Mouse (Mus musculus) monocyte, adult 59 days (primary cell): Measurements from ENCODE around the gene Traf3ip3. TPM values are rescaled to one million over a fixed set of nuclear protein-coding genes. Genes with fewer than 3 reads are reported as not detected.

Source experiments
- total RNA-seq, 2 experiments: library from RNA; stranded (reverse); gene quantifications; one replicate each; pipeline ENCODE4 v1.2.4; 2023

Gene Traf3ip3
- total RNA-seq = 100 to 1,000 TPM; 132 to 158 TPM

GRCm38 (mm10) chr1:193201383-193201778, at the start of gene Traf3ip3:
Gene Traf3ip3 (minus strand): TSS chr1:193201703.

DNA sequence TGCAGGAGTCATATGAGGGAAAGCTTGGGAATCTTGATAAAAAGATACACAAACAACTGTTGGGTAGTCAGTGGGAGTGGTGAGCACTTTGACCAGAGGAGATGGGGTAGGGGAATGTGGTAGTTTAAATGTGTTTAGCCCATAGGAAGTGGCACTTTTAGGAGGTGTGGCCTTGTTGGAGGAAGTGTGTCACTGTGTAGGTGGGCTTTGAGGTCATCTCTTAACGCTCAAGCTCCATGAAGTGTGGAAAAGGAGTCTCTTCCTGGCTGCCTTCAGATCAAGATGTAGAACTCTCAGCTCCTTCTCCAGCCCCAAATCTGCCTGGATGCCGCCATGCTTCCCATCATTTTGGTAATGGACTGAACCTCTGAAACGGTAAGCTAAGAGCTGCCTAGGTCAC, 6.0 kb upstream of the Traf3ip3 start, which contains the start of gene Lamb3:
TSS of gene Lamb3 (plus strand) at position 197 of the 400 bp plus-strand sequence.

DNA sequence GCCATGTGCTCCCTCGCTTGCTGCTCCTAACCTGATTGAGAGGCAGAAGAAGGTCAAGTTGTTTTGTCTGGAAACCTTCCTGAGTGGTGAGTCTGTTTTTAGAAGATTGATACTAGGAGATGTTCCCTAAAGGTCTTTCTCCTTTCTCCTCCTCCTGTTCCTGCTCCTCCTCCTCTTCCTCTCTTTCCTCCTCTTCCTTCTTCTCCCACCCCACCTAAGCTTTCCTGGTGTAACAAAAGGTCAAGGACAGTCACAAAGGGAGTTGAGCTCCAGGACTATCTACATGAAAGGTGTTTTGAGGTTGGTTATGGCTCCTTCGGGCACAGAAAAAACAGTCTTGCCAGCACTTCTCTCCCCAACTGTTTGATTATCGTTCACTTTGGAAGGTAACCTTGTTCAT, 33.8 kb downstream of the Traf3ip3 start, which contains the start of gene A130010J15Rik:
TSS of gene A130010J15Rik (plus strand) at position 301 of the 400 bp plus-strand sequence.

GRCm38 (mm10) chr1:193152872-193153271, 48.6 kb downstream of the Traf3ip3 start, which contains the start of gene Irf6:
Gene Irf6 (plus strand): TSS chr1:193153111.

GRCm38 (mm10) chr1:193129786-193130455, 71.6 kb downstream of the Traf3ip3 start, which contains the start of gene Diexf:
Gene Diexf (minus strand): TSS chr1:193130272.

Other genes starting within 250 kb of the Traf3ip3 start
- not detected for gene Syt14, start 165.9 kb downstream of the Traf3ip3 start, total RNA-seq
- 10 to 100 TPM; 20.3 to 27.4 TPM for gene Diexf, start 71.4 kb downstream of the Traf3ip3 start, total RNA-seq
- gene Irf6, start 48.6 kb downstream of the Traf3ip3 start, total RNA-seq = under 1 TPM; 0.12 to 0.45 TPM
- 1 to 10 TPM; 2.0 to 2.9 TPM for gene A130010J15Rik, start 33.7 kb downstream of the Traf3ip3 start, total RNA-seq
- 1 to 10 TPM in 1 of 2 experiments, under 1 TPM in 1; 0.94 to 2.8 TPM for gene Lamb3, start 6.0 kb upstream of the Traf3ip3 start, total RNA-seq
- 10 to 100 TPM; 27.0 to 27.2 TPM for gene Hsd11b1, start 62.4 kb upstream of the Traf3ip3 start, total RNA-seq
- gene G0s2, start 71.5 kb upstream of the Traf3ip3 start, total RNA-seq = 1 to 10 TPM; 7.2 to 8.6 TPM
- gene Camk1g, start 168.6 kb upstream of the Traf3ip3 start, total RNA-seq = not detected